Mouse (Mus musculus) activated CD4-positive, CD25-positive, alpha-beta regulatory T cell (primary cell): Measurements from ENCODE around the gene P2ry2. TPM values are rescaled to one million over a fixed set of nuclear protein-coding genes. Genes with fewer than 3 reads are reported as not detected.

Experiments
- polyA plus RNA-seq, 2 experiments: library from polyadenylated mRNA; unstranded; fragments of 100-300 nt; shearing (Covaris generic); gene quantifications; one replicate each; pipeline ENCODE4 v1.2.1; 2017

P2ry2 gene
- not detected for polyA plus RNA-seq

DNA sequence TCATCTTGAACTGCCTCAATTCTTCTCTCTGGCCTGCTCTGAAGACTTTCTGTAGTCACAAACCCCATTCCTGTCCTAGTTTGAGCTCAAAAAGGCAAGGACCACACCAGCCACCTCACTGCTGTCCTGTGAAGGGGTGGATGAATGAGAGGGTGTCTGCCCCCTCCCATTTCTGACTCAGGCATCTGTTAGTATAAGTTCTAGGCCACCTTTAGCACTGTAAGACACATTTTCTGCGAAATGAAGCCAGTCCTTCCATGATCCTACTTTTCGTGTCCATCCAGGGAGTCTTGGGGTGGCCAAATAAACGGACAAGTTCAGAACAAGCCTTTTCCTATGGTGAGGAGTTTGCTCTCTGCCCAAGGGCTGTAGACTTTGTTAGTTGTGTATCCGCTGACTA, at the start of gene P2ry2:
P2ry2 (minus strand) TSS at position 326 of the 400 bp plus-strand sequence.

DNA sequence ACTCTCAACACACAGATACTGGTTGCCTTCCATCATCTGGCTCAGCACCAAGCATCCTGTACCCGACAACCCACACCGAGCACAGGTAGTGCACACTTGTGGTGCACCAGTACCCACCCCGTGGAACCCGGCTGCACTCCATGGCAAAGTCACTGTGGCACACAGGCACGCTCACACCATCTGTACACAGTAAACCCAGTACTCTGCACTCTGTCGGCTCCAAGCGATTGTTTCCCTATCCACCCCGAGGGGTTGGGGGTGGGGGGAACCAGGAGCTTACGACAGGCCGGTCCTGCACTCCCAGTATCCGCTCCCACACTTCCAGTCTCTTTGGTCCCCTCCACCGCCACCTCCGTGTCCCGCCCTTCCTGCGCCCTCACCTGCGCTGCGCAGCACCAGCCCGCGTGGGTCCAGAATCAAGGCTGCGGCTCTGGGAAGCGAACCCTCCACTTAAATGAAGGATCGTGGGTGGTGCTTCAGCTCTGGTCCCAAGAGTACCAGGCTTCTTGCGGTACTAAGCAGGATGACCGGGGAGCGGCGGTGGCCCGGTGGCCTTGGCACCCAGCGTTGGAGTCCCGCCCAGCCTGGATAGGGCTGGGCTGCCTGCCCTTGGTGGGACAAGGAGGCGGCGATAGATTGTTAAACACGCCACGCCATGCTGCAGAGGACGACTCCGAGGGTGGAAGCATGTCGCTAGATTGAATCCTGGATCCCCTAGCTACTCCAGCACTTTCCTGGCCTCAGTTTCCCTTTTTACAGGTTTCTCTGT, 38.3 kb downstream of the P2ry2 start, which contains the start of gene P2ry6:
P2ry6 (minus strand) TSS at position 515 of the 769 bp plus-strand sequence.

Other genes with a start within 250 kb of the P2ry2 start
- gene Relt, start 149.4 kb downstream of the P2ry2 start, polyA plus RNA-seq = 10 to 100 TPM; 22.4 to 23.5 TPM
- gene Arhgef17, start 80.8 kb downstream of the P2ry2 start, polyA plus RNA-seq = under 1 TPM; 0.20 to 0.27 TPM
- 1 to 10 TPM in 1 of 2 experiments, under 1 TPM in 1; 0.61 to 2.4 TPM for gene P2ry6, start 38.2 kb downstream of the P2ry2 start, polyA plus RNA-seq
- 10 to 100 TPM; 36.4 to 53.6 TPM for gene Fchsd2, start 80.0 kb upstream of the P2ry2 start, polyA plus RNA-seq